Mouse (Mus musculus) skeletal muscle tissue, adult 2 months (tissue): ENCODE data around the gene Serinc2.

Experiments
- DNase-seq: peaks from one replicate; pipeline ENCODE4 v3.0.0-alpha.2; 2012; ENCODE audit warnings: low read depth, low spot score

Gene Serinc2

DNA sequence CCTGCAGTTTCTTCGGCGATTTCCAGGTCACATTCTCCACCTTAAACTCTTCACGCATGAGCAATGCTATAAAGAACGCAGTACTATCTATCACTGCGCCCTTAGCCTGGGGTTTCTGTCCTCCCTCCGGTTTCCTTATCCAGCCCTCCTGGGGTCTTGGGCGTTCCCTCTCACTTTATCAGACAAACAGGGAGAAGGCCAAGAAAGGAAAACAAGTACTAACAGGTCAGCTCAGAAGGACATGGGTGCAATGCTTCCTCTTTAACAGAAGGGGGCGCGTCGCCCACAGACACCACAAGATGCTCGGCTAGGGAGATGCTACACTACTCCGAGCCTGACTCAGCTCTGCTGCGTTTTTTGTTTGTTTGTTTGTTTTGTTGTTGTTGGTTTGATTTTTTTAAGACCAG, 18.1 kb upstream of the Serinc2 start:
- DNase-seq: peak; percentile 57

- no peak for DNase-seq
Observed at GRCm38 (mm10) chr4:130296243-130296965, 17.4 kb upstream of the Serinc2 start.

GRCm38 (mm10) chr4:130295047-130295745, 16.2 kb upstream of the Serinc2 start:
- no peak for DNase-seq

DNA sequence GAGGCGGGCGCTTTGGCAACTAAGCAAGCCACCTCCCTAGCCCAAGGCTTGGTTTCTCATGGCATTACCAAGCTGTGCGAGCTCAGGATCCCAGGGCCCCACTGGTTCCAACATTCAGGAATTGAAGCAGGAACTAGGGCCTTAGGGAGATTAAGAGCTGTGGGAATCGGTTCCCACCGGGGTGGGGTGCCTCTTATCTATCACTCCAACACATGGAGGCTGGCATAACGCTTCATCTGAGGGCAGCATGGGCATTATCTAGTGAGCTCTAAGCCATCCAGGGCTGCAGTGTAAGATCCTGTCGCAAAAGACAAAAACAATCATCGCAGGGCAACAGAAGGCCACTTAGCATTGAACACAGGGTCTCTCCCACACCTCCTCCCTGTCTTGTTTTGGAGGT, 15.5 kb upstream of the Serinc2 start:
- no peak for DNase-seq

- peak; percentile 78 for DNase-seq
Observed at GRCm38 (mm10) chr4:130292271-130292670, 13.3 kb upstream of the Serinc2 start.

DNA sequence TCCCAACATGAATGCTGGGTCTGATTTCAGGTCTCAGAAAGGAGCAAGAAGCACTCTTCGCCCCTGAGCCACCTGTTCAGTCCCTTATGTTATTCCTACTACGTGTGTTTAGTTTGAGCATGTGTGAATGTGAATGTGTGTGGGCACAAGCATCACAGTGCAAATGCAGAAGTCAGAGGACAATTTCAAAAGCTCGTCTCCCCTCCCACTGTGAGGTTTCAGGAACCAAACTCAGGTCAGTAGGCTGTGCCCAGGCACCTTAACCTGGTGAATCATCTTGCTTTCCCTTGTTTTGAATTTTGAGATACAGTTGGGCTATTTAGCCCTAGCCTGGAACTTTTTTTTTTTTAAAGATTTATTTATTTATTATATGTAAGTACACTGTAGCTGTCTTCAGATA, 10.8 kb upstream of the Serinc2 start:
- DNase-seq: no peak

GRCm38 (mm10) chr4:130286531-130286930, 7.5 kb upstream of the Serinc2 start:
- DNase-seq: peak; percentile 58

DNA sequence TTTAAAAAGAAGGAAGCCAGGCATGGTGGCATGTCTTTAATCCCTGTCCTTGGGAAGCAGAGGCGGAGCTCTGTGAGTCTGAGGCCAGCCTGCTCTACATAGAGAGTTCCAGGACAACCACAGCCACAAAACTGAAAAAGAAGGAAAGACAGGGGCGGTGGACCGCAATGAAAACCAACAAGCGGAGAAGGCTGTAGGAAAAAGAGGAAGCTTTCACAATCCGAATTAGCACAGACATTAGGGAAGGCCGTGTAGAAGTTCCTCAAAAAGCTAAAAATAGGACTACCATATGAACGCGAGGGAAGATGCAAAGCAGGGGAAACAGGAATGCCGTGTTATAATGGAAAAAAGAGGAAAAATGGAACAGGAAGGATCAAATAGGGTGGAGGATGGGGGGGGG, 4.8 kb upstream of the Serinc2 start:
- no peak for DNase-seq

GRCm38 (mm10) chr4:130282856-130283255, 3.9 kb upstream of the Serinc2 start:
- no peak for DNase-seq

DNA sequence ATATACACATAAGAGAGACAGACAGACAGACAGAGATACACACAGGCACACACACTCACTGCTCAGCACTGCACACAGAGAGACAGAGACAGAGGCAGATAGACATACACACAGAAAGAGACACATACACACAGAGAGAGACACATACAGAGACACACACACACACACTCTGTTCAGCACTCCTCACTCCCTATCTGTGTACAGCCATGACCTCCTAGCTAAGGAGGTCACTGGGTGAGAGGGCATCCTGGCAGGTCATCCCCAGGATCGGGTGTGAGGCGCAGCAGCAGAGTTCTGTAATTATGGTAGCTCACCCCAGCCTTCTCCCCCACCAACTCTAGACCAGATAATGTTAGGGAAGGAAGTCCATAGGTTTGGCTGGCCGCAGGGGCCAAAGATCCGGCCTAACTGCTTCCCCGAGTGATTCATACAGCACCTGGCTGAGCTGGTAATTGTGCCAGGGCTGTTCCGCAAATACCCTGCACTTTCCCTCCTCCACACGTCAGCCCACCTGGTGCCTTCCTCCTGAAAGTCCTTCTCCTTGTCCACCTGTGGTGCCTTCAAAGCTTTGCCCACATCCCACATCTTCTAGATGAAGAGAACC, 2.3 kb downstream of the Serinc2 start:
- DNase-seq: no peak

- no peak for DNase-seq
Observed at GRCm38 (mm10) chr4:130275823-130276105, 3.2 kb downstream of the Serinc2 start.

GRCm38 (mm10) chr4:130275016-130275822, 3.8 kb downstream of the Serinc2 start:
- DNase-seq: peak; percentile 47

- no peak for DNase-seq
Observed at GRCm38 (mm10) chr4:130274346-130275015, 4.5 kb downstream of the Serinc2 start.

DNA sequence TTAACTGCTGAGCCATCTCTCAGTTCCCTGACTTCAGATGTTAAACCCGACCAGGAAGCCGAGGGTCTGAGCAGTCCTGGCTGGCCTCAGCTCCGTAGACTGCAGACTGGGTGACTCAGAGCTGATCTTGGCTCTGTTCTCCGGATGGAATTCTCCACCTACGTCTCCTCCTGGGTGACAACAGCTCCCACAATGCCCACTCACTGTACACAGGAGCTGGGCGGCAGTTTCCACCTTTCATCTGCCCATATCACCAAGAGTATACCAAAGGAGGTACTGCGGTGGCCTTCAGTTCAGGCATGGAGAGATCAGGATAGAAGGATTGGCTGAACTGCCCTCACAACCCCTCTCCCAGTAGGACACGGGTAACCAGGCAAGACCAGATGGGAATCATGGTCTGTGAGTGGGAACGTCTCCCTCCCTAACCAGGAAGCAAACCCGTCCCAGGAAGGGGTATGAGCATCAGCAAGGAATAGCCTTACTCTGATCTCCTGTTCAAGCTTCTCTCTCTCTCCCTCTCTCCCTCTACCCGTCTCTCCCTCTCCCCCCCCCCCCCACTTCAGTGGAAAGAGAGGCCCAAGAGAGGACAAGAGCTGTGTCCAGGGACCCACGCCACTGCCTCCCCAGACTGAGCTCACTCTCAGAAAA, 5.2 kb downstream of the Serinc2 start:
- no peak for DNase-seq

DNA sequence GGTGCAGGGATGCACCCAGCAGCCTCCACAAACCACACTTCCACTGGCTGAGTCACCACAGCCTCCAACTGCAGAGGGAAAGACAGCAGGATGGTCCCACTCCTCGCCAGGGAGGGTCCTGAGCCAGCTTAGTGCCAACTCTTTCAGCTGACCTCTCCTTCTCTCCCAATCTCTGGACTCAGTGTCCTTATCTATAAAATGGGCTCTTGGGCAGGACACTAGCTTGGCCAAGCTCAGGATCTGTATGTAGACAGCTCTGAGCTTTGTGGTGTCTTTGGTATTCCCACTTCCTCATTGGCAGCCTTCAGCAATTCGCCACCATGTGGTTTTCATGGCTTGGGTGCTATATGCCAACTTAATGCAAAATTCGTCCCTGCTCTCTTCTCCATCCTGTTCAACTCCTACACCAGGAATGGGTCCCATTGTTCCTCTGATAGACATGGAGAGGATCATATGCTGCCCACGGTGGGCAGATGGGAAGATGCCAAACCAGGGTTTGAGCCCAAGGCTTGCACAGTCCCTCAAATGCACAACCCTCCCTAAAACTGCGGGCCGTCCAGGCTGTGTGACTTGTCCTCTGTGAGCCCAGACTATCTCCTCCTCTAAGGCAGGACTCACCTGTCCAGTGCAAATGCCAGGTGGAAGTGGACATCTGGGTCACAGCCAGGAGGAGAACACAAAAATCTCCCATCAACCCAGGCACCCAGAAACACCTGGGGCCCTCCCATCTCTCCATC, 8.2 kb downstream of the Serinc2 start:
- no peak for DNase-seq

GRCm38 (mm10) chr4:130270089-130270488, 8.9 kb downstream of the Serinc2 start:
- no peak for DNase-seq

GRCm38 (mm10) chr4:130268736-130269135, 10.3 kb downstream of the Serinc2 start:
- DNase-seq: no peak

DNA sequence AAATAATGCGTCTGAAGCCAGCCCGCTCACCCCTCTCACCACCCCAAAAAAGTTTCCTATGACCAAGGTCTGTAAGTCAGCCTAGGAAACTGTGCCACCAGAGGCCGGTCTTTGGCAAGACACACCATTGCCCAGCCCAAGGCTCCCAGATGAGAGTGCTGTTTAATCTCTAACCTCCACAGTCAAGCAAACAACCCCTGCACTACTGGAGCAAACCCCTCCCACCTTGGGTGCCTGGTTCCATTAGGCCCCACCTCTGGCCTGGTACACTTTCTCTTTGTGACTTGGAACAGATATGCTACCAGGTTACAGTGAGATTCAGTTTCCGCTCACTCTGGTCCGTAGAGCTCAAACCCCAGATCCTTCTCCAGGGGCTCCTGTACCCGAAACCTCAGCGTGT, 11.9 kb downstream of the Serinc2 start:
- no peak for DNase-seq

DNA sequence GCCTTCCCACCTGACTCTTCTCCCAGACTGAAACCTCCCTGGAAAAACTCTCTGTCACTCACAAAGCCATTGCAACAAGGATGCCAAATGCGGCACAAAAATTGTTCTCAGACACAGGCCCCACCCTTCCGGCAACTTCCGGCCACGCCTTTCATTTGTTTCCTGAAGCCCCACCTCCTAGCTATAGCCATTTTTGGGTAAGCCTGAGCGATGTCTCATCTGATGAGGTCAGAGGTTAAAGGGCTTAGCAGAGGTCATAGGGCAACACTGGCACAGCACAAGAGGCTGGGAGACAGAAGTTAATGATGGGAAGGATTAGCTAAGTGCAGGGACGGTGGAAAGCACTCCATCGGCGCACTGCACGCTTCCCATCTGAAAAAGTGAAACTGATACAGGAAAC, 12.4 kb downstream of the Serinc2 start:
- DNase-seq: no peak

- DNase-seq: no peak
Observed at GRCm38 (mm10) chr4:130264698-130265349, 14.2 kb downstream of the Serinc2 start.
